Mouse (Mus musculus) liver, embryonic 14 days (tissue): Measurements from ENCODE around the gene Dlg1. TPM values are rescaled to one million over a fixed set of nuclear protein-coding genes. Genes with fewer than 3 reads are reported as not detected.

Source experiments
- polyA plus RNA-seq: library from polyadenylated mRNA; depleted of rRNA; stranded (reverse); fragments of >200 nt; gene quantifications from 2 replicates; pipeline ENCODE4 v1.2.3, GENCODE M21; 2012; rRNA removed

Dlg1 gene
- polyA plus RNA-seq: 13.7 and 15.5 TPM in 2 replicates

DNA sequence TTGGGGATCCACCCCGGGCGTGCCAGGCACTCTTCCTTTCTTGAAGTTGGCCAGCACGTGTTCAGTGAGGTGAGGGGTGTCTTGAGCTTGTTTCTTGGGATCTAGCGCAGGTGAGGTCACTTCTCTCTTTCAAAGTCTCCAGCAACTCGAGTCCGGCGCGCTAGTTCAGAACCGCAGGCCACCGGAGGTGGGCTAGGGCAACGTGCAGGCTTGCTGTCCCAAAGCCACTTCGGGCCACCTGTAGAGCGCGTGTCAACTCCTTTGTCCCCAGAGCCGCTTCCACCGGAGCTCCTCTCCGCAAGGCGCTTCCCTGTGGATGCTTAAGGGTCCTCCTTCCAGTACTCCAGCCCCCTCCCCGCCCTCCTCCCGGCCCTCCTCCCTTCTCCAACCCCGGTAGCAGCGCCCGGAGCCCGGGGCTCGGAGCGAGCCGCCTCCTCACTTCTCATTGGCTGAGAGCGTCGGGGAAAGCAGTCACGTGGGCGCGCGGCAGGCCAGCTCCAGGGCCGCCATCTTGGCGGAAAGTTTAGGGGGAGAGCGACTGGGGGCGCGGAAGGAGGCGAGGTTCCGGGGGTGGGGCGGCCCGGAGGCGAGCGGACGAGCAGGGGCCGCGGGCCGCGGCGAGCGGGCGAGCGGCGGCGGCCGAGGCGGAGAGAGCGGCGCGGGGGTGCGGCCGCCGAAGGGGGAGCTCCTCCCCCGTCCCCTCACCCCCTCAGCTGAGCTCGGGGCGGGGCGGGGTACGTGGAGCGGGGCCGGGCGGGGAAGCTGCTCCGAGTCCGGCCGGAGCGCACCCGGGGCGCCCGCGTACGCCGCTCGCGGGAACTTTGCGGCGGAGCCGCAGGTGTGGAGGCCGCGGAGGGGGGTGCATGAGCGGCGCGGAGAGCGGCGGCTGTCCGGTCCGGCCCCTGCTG, at the start of gene Dlg1:
Gene Dlg1, plus strand, starts transcription at position 65 of the 908 bp plus-strand sequence.

GRCm38 (mm10) chr16:31878573-31879257, 215.5 kb downstream of the Dlg1 start, which contains the start of gene Meltf:
Gene Meltf, plus strand, starts transcription at chr16:31878810.

Other genes starting within 250 kb of the Dlg1 start
- gene Bdh1, start 241.2 kb upstream of the Dlg1 start, polyA plus RNA-seq: 79.8 and 87.6 TPM in 2 replicates
- gene Meltf, start 215.4 kb downstream of the Dlg1 start, polyA plus RNA-seq: 0.03 and 0.08 TPM in 2 replicates